Mouse (Mus musculus): ENCODE results near the gene Pik3r4. TPM values are rescaled to one million over a fixed set of nuclear protein-coding genes. Genes with fewer than 3 reads are reported as not detected.

Pik3r4 gene
- total and polyA plus RNA-seq, 2 experiments from 2014 or later: 12.8 to 25.5 TPM

DNA sequence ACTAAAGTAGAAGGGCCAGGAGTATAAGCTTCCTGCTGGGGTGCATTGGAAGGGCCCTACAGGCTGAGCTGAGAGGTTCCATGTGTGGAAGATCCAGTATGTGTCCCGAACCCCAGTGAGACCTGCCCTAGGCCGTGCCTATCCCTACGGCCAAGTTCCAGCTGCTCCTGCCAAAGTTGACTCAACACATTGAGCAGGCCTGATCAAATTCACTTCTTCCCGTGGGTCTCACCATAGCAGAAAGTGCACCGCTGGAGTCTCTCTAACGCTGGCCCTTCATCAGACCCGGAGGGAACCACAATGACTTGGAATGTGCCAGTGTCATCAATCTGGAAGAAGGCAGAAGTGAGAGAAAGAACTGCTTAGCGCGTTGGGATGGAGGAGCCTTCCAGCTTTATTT lies 59.2 kb downstream of the Pik3r4 start:
- no peak overlapping the region for H3K4me3 ChIP-seq (ENCODE audit: low read depth, low read length)
- H3K4me2 ChIP-seq (ENCODE audit: low read depth, low read length, poor library complexity, severe bottlenecking): no peak overlapping the region
- no peak overlapping the region for H3K9ac ChIP-seq (replicated peaks; ENCODE audit: low read length, poor library complexity, severe bottlenecking)
- H3K27ac ChIP-seq (ENCODE audit: low read depth, low read length): no peak overlapping the region
- H3K9me3 ChIP-seq (ENCODE audit: low read length): no peaks in the 10 kb centered on the region
- H3K4me1 ChIP-seq (ENCODE audit: insufficient read depth, low read length): no peaks in the 10 kb centered on the region
- H3K27me3 ChIP-seq (ENCODE audit: insufficient read depth, low read length): no peaks in the 10 kb centered on the region
- H3K36me3 ChIP-seq (ENCODE audit: insufficient read depth, low read length): no peaks in the 10 kb centered on the region
- 85% methylated on average over 9 of the region's 9 CpGs for WGBS
- DNase-seq (ENCODE audit: low spot score) (no peak), ATAC-seq (ENCODE audit: low FRiP score) (no peak)
- no peak for TF ChIP-seq CTCF (IDR thresholded peaks at IDR 0.05)

DNA sequence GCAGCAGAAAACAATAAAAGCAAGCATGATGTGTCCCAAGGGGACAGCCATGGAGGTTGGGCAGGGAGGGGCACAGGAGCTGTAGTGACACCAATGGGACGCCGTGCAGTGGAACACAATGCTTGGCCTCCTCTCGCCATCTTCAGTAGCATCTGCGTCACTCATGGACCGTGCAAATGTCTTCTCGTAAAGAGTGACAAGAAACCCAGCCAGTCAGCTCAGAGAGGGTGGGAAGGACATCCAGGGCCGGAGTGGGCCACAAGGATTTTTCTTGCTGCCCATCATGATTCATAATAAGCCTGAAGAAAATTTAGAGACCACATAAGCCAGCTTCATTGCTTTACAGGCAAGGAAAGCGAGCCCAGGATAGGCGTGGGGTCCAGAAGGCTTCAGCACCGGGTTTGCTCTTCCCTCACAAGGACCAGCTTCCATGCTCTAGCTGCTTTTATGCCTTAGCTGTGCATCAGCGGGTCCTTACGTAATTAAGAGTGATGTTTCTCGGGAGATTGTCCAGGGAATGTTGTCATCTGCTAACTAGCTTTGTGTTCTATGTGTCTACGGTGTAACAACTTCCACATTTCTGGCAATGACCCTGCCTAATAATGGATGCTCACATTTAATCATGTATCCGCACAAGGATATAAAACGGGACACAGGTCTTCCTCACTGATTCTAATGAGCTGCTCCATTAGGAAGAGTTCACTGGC lies 61.6 kb downstream of the Pik3r4 start:
- no peaks in the 10 kb centered on the region for H3K9me3 ChIP-seq (ENCODE audit: low read length)
- no peaks in the 10 kb centered on the region for H3K4me1 ChIP-seq (ENCODE audit: insufficient read depth, low read length)
- H3K27me3 ChIP-seq (ENCODE audit: insufficient read depth, low read length): no peaks in the 10 kb centered on the region
- H3K27ac ChIP-seq (ENCODE audit: low read depth, low read length): no peak overlapping the region
- ATAC-seq (ENCODE audit: low FRiP score) (no peak), DNase-seq (ENCODE audit: low spot score) (no peak)
- TF ChIP-seq CTCF (IDR thresholded peaks at IDR 0.05): no peak
- H3K9ac ChIP-seq (replicated peaks; ENCODE audit: low read length, poor library complexity, severe bottlenecking): no peak overlapping the region
- no peak overlapping the region for H3K4me2 ChIP-seq (ENCODE audit: low read depth, low read length, poor library complexity, severe bottlenecking)
- no peak overlapping the region for H3K4me3 ChIP-seq (ENCODE audit: low read depth, low read length)
- 87% methylated on average over 16 of the region's 16 CpGs for WGBS
- H3K36me3 ChIP-seq (ENCODE audit: insufficient read depth, low read length): no peaks in the 10 kb centered on the region

DNA sequence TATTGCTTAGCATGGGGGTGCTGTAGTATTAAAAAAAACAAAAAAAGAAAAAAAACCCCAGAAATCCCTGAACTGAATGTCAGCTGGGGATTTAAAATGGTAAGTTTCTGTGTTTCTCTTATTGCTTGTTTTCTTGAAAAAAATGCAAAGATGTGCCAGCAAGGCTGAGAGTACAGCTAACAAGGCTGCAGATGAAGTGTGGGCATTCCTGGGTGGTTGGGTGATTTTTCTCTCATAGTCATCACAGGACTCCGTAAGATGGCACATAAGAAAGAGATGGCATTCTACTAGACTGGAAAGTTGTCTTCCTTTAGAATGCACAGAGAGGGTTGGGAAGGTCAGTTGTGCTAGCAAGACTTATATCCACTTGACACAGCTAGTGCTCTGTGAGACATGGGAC lies 62.2 kb downstream of the Pik3r4 start:
- no peak for TF ChIP-seq CTCF (IDR thresholded peaks at IDR 0.05)
- no peak overlapping the region for H3K4me3 ChIP-seq (ENCODE audit: low read depth, low read length)
- H3K4me2 ChIP-seq (ENCODE audit: low read depth, low read length, poor library complexity, severe bottlenecking): no peak overlapping the region
- 97% methylated on average over 1 of the region's 1 CpGs for WGBS
- H3K9ac ChIP-seq (replicated peaks; ENCODE audit: low read length, poor library complexity, severe bottlenecking): no peak overlapping the region
- no peaks in the 10 kb centered on the region for H3K27me3 ChIP-seq (ENCODE audit: insufficient read depth, low read length)
- H3K36me3 ChIP-seq (ENCODE audit: insufficient read depth, low read length): no peaks in the 10 kb centered on the region
- ATAC-seq (ENCODE audit: low FRiP score): no peak
- H3K27ac ChIP-seq (ENCODE audit: low read depth, low read length): no peak overlapping the region
- no peaks in the 10 kb centered on the region for H3K9me3 ChIP-seq (ENCODE audit: low read length)
- no peaks in the 10 kb centered on the region for H3K4me1 ChIP-seq (ENCODE audit: insufficient read depth, low read length)
- no peak for DNase-seq (ENCODE audit: low spot score)

DNA sequence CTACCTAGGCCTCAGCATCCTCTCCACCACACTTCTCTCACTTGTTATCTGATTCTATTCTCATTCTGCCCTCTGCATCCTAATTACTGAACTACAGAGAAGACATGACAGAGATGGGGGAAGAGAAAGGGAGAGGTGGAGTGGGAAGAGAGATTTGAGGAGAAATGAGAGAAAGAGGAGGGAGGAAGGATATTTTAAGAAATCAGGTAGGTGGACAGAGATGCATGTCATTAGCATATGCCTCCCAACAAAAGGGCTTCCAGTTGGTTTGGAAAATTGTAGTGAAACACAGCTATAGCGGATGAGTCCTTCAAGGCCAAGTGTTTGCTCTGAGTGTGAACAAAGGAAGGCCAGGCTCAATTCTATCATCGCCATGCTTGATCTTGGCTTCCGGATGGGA lies 69.3 kb downstream of the Pik3r4 start:
- Histone ChIP-seq H3K36me3 (ENCODE audit: insufficient read depth, low read length) (no peaks in the 10 kb centered on the region), H3K4me1 (ENCODE audit: insufficient read depth, low read length) (no peaks in the 10 kb centered on the region), H3K4me2 (ENCODE audit: low read depth, low read length, poor library complexity, severe bottlenecking) (no peak overlapping the region), H3K4me3 (ENCODE audit: low read depth, low read length) (no peak overlapping the region), H3K27ac (ENCODE audit: low read depth, low read length) (no peak overlapping the region), H3K27me3 (ENCODE audit: insufficient read depth, low read length) (no peaks in the 10 kb centered on the region), H3K9me3 (ENCODE audit: low read length) (no peaks in the 10 kb centered on the region), H3K9ac (replicated peaks; ENCODE audit: low read length, poor library complexity, severe bottlenecking) (no peak overlapping the region)
- WGBS: 89% methylated on average over 3 of the region's 3 CpGs
- DNase-seq (ENCODE audit: low spot score): no peak
- ATAC-seq (ENCODE audit: low FRiP score): no peak
- no peak for TF ChIP-seq CTCF (IDR thresholded peaks at IDR 0.05)

DNA sequence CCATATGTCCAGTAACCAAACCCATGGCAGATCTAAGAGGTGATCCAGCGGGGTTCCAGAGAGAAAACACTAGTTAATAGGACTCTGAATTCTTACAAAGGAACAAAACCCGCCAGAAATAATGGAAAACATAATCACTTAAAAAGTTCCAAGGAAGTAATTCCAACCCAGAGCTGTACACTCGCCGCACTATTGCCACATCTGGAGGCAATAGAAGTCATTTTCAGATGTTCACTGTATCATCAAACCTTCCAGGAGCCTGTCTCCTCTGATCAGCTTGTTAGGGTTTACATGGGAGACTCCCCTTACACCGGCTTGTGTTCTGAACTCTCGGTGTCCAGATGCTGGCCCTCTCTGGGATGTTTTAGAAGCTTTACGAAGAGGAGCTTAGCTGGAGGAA lies 76.6 kb downstream of the Pik3r4 start:
- H3K27me3 ChIP-seq (ENCODE audit: insufficient read depth, low read length): no peaks in the 10 kb centered on the region
- no peak for TF ChIP-seq CTCF (IDR thresholded peaks at IDR 0.05)
- ATAC-seq (ENCODE audit: low FRiP score): no peak
- H3K27ac ChIP-seq (ENCODE audit: low read depth, low read length): no peak overlapping the region
- H3K4me2 ChIP-seq (ENCODE audit: low read depth, low read length, poor library complexity, severe bottlenecking): no peak overlapping the region
- no peaks in the 10 kb centered on the region for H3K4me1 ChIP-seq (ENCODE audit: insufficient read depth, low read length)
- WGBS: 84% methylated on average over 7 of the region's 7 CpGs
- H3K4me3 ChIP-seq (ENCODE audit: low read depth, low read length): no peak overlapping the region
- no peak for DNase-seq (ENCODE audit: low spot score)
- H3K9ac ChIP-seq (replicated peaks; ENCODE audit: low read length, poor library complexity, severe bottlenecking): no peak overlapping the region
- H3K36me3 ChIP-seq (ENCODE audit: insufficient read depth, low read length): no peaks in the 10 kb centered on the region
- no peaks in the 10 kb centered on the region for H3K9me3 ChIP-seq (ENCODE audit: low read length)

DNA sequence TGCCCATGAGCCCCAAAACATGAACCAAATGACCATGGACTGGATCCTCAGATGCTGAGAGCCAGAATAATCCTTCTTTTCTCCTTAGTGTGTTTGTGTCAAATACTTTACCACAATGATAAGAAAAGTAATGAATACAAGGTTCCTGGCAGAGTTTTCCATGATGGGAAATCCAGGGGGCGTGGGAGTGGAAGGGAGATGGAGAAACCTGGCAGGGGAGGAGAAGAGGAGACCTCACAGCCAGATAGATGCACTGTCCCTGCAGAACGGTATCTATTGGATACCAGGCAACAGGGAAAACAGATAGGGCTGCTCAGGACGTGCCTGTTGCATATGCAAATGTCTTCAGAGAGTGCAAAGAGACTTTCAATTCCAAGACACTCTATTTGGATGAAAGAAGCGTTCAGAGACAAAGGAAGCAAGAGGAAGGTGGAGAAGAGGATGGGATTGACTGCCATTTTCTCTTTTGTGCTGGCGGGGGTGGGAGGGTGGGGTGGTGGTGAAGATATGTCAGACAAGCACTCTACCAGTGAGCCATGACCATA lies 77.1 kb downstream of the Pik3r4 start:
- no peak for DNase-seq (ENCODE audit: low spot score)
- Histone ChIP-seq H3K4me1 (ENCODE audit: insufficient read depth, low read length) (no peaks in the 10 kb centered on the region), H3K4me3 (ENCODE audit: low read depth, low read length) (no peak overlapping the region), H3K4me2 (ENCODE audit: low read depth, low read length, poor library complexity, severe bottlenecking) (no peak overlapping the region), H3K36me3 (ENCODE audit: insufficient read depth, low read length) (no peaks in the 10 kb centered on the region), H3K9ac (replicated peaks; ENCODE audit: low read length, poor library complexity, severe bottlenecking) (no peak overlapping the region), H3K27ac (ENCODE audit: low read depth, low read length) (no peak overlapping the region), H3K9me3 (ENCODE audit: low read length) (no peaks in the 10 kb centered on the region), H3K27me3 (ENCODE audit: insufficient read depth, low read length) (no peaks in the 10 kb centered on the region)
- no peak for ATAC-seq (ENCODE audit: low FRiP score)
- no peak for TF ChIP-seq CTCF (IDR thresholded peaks at IDR 0.05)
- WGBS: 24% methylated on average over 5 of the region's 5 CpGs
